Mouse (Mus musculus): ENCODE results near the gene Tns3.
A peak's percentile ranks its signal among the peaks of the same experiment; 100 is the strongest.

Tns3 gene

DNA sequence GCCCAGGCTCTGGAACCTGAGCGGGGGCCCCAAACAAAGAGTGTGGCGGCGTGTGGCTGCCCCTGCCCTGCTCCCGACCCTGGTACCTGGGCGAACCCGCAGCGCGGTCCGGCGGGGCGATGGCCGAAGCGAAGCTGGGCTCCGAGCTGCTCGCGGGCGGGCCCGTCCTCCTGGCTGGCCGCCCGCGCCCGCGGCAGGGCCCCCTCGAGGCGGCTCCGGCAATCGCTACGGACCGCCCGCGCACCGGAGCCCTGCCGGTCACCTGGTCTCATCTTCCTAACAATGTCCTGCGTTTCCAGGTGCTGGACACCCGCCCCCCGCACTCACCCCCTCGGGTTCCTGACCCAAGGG, at the start of gene Tns3:
Gene Tns3, minus strand, starts transcription at position 143 of the 351 bp plus-strand sequence.
- no peak for DNase-seq (ENCODE audit: extremely low spot score, low read depth, low spot score)

- no peak for DNase-seq (ENCODE audit: extremely low spot score, low read depth, low spot score)
Observed at GRCm38 (mm10) chr11:8706246-8707041, 42.1 kb upstream of the Tns3 start.

- DNase-seq (ENCODE audit: extremely low spot score, low read depth, low spot score) = no peak
Observed at GRCm38 (mm10) chr11:8705156-8705555, 40.8 kb upstream of the Tns3 start.

DNA sequence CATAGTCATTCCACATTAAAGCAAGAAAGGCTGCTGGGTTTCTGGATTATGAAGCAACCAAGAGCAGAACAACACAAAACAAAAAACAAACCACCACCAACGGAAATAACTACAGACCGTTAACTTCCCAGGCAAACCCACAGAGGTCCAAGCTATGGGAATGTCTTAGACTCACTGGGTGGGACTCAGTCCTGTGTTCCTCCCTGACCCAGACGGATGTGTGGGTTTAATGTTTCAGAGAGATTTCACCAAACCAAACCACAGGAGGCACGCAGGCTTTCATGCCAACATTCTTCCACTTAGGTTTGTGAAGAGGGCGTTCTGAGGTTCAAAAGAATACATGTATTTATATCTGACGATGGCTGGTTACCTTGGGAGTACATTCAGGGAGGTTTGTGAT, 39.5 kb upstream of the Tns3 start:
- DNase-seq (ENCODE audit: extremely low spot score, low read depth, low spot score) = no peak

GRCm38 (mm10) chr11:8702532-8702886, 38.2 kb upstream of the Tns3 start:
- no peak for DNase-seq (ENCODE audit: extremely low spot score, low read depth, low spot score)

- DNase-seq (ENCODE audit: extremely low spot score, low read depth, low spot score) = no peak
Observed at GRCm38 (mm10) chr11:8701845-8702531, 37.7 kb upstream of the Tns3 start.

DNA sequence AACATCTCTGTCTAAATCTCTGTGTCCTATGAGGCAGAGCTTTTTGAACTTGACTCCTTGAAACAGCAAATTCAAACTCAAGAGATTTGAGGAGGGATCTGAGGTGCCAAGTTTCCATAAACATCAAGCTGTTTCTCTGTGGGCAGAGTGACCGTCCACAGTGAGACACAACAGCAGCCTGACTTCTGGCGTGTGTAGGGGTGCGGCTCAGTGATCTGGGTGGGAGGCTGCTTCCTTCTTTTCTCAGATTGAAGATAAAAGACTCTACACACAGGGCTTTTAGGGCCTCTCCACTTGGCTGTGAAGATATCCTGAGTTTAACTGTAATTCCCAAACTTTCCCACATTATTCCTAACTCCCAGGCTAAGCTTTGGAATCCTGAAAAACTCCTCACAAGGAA, 37.1 kb upstream of the Tns3 start:
- no peak for DNase-seq (ENCODE audit: extremely low spot score, low read depth, low spot score)

GRCm38 (mm10) chr11:8700641-8701221, 36.4 kb upstream of the Tns3 start:
- DNase-seq (ENCODE audit: extremely low spot score, low read depth, low spot score) = no peak

GRCm38 (mm10) chr11:8699777-8700176, 35.4 kb upstream of the Tns3 start:
- no peak for DNase-seq (ENCODE audit: extremely low spot score, low read depth, low spot score)

DNA sequence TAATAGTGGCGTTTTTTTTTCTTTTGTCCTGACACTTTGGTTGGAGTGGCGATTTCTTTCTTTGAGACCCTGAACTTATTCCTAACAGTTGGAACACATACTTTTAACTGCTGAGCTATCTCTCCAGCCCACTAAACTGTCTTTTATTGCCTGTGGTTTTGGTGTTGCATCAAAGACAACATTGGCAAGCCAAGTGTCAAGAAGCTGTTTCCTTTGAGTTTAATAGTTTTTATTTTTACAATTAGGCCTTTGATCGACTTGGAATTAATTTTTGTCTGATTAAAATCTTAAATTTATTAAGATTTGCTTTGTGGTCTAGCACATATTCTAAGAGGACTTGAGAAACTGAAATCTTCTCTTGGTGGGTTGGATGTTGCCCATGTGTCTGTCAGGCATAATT, 33.3 kb upstream of the Tns3 start:
- no peak for DNase-seq (ENCODE audit: extremely low spot score, low read depth, low spot score)

- no peak for DNase-seq (ENCODE audit: extremely low spot score, low read depth, low spot score)
Observed at GRCm38 (mm10) chr11:8694096-8694495, 29.8 kb upstream of the Tns3 start.

GRCm38 (mm10) chr11:8692536-8693471, 28.5 kb upstream of the Tns3 start:
- DNase-seq (ENCODE audit: extremely low spot score, low read depth, low spot score) = peak; percentile 53

DNA sequence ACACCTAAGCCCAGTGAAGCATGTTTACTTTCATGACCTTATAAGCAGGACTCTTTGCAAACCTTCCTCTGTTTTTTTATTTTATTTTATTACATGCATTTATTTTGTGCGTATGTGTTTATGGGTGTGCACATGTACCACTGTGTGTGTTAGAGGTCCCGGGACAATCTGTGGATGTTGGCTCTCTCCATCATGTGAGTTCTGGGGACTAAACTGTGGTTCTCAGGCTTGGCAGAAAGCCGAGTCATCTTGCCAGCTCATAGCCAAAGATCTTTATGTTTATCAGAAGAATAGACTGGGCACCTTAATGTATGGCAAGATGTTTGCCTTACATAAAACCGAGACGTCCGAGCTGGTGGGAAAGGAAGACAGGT, 27.8 kb upstream of the Tns3 start:
- no peak for DNase-seq (ENCODE audit: extremely low spot score, low read depth, low spot score)

GRCm38 (mm10) chr11:8691605-8692004, 27.3 kb upstream of the Tns3 start:
- DNase-seq (ENCODE audit: extremely low spot score, low read depth, low spot score) = no peak

DNA sequence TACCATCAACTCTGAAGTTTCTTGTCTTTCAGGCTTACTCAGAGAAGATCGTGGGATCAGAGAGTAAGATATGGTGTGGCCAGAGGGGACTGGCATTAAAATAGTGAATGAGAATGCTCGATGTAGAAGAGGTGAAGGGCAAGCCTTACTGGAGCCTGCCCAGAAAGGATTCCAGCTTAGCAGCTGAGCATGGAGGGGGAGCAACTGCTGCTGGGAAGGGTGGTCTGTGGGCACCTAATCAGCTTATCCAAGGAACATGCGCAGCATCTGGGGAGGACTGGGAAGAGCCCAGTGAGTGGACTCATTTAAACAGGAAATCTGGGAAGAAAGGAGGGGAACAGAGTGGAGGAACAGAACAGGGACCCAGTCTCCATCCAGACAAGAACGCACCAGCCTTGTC, 26.3 kb upstream of the Tns3 start:
- DNase-seq (ENCODE audit: extremely low spot score, low read depth, low spot score) = no peak

DNA sequence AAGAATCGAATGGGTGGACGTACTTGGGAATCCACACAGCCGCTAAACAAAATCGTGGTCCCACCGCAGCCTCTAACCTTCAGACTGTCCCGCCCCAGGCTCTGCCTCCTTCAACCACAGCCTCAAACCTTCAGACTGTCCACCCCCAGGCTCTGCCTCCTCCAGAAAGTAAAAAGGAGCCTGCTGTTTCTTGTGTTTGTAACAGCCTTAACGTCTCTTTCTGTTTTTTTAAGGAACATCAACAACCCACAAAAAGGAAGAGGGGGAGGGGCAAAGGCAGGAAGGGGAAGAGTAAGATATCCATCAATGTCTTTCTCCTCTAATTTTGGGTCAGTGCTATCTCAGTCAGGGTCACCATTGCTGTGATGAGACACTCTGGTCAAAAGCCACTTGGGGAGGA, 25.2 kb upstream of the Tns3 start:
- DNase-seq (ENCODE audit: extremely low spot score, low read depth, low spot score) = no peak

- DNase-seq (ENCODE audit: extremely low spot score, low read depth, low spot score) = no peak
Observed at GRCm38 (mm10) chr11:8688907-8689306, 24.6 kb upstream of the Tns3 start.

- DNase-seq (ENCODE audit: extremely low spot score, low read depth, low spot score) = no peak
Observed at GRCm38 (mm10) chr11:8686501-8686900, 22.2 kb upstream of the Tns3 start.

GRCm38 (mm10) chr11:8686061-8686460, 21.7 kb upstream of the Tns3 start:
- DNase-seq (ENCODE audit: extremely low spot score, low read depth, low spot score) = no peak

- DNase-seq (ENCODE audit: extremely low spot score, low read depth, low spot score) = no peak
Observed at GRCm38 (mm10) chr11:8685195-8685594, 20.9 kb upstream of the Tns3 start.

- no peak for DNase-seq (ENCODE audit: extremely low spot score, low read depth, low spot score)
Observed at GRCm38 (mm10) chr11:8684262-8684661, 19.9 kb upstream of the Tns3 start.
